Comparison of ENCODE assay signal across 14 mouse cellular contexts in the genomic region with DNA sequence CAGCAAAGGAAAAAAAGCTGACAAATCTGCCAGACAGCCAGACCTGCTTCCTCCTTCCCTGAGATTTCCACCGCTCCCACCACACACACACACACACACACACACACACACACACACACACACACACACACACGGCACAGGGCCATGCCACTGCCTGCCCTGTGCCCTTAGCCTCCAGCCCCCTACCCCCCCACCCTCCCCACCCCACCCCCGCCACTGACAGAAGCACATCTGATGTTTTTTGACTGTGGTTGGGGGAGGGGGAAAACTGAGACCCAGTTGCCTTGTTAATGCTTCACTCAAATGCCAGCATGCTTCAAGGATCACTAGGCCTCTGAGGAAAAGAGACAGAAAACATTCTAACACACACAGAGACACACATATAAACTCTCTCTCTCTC. TPM values are rescaled to one million over a fixed set of nuclear protein-coding genes. Genes with fewer than 3 reads are reported as not detected.
A peak's percentile ranks its signal among the peaks of the same experiment; 100 is the strongest.
DNase-seq lines count a peak whose midpoint lies in the region; ATAC-seq and TF ChIP-seq lines count a peak whose summit lies in the region.
"Had no signal": no experiment of that assay in that cellular context is flagged by ENCODE, and none has a peak within 500 bp of the region (broad histone marks: within the 10 kb centered on the region; RNA-seq: fewer than 3 reads in every experiment).

No protein-coding gene starts in this region.

- TF ChIP-seq EP300 in heart, adult 2 months (IDR thresholded peaks at IDR 0.05; ENCODE audit: insufficient read depth, low read depth, low read length), result no peak

- H3K36me3 ChIP-seq in heart, embryonic 12.5 days, result peaks cover 3% of the 10 kb centered on the region; the same call in 1 of the 2 replicates
- H3K36me3 ChIP-seq in heart, adult 2 months (ENCODE audit: control insufficient read depth, insufficient read depth, low read length), result no peaks in the 10 kb centered on the region
- H3K36me3 ChIP-seq in midbrain, embryonic 10.5 days, result no peaks in the 10 kb centered on the region
- H3K36me3 ChIP-seq in midbrain, embryonic 14.5 days (ENCODE audit: control insufficient read depth, insufficient read depth, low read length), result no peaks in the 10 kb centered on the region
- H3K36me3 ChIP-seq in embryonic facial prominence, embryonic 14.5 days (ENCODE audit: control insufficient read depth, insufficient read depth, low read length), result no peaks in the 10 kb centered on the region; the same call in 1 of the 2 replicates

- WGBS in heart, embryonic 12.5 days, result 25% methylated on average over 2 of the region's 3 CpGs
- WGBS in heart, adult 2 months, result 42% methylated on average over 1 of the region's 3 CpGs
- 56% methylated on average over 2 of the region's 3 CpGs for WGBS in midbrain, embryonic 10.5 days
- 28% methylated on average over 3 of the region's 3 CpGs for WGBS in midbrain, embryonic 14.5 days
- 0% methylated on average over 1 of the region's 3 CpGs for WGBS in embryonic facial prominence, embryonic 14.5 days

- no peak for DNase-seq in heart, adult 2 months
- DNase-seq in midbrain, embryonic 10.5 days (ENCODE audit: low spot score), result no peak
- no peak for DNase-seq in midbrain, embryonic 14.5 days
- no peak for DNase-seq in embryonic facial prominence, embryonic 14.5 days (ENCODE audit: low spot score)
- peak; percentile 64 to 73 for DNase-seq in kidney, postnatal 36 days
- DNase-seq in layer of hippocampus, postnatal 10 days (ENCODE audit: low spot score in 2 of 2), result no peak
- DNase-seq: adrenal gland, postnatal 25 days; cerebellum, postnatal 14 days; lung, adult 18-20 months had no signal

- H3K27ac ChIP-seq in heart, embryonic 12.5 days (ENCODE audit: poor library complexity, severe bottlenecking), result peak overlapping the region; percentile 54
- no peak overlapping the region for H3K27ac ChIP-seq in heart, adult 2 months
- H3K27ac ChIP-seq in midbrain, embryonic 10.5 days (replicated peaks), result peak overlapping the region; percentile 76
- no peak overlapping the region for H3K27ac ChIP-seq in midbrain, embryonic 14.5 days (replicated peaks; ENCODE audit: low read depth, low read length)
- 0 out of 2 replicates have a peak overlapping the region, but pooled peaks have one; percentile 33 for H3K27ac ChIP-seq in embryonic facial prominence, embryonic 14.5 days (replicated peaks; ENCODE audit: low read depth, low read length)
- H3K27ac ChIP-seq: hindbrain, embryonic 14.5 days; macrophage had no signal

- no peak for TF ChIP-seq CTCF in heart, adult 2 months (IDR thresholded peaks at IDR 0.05)

- H3K79me2 ChIP-seq in heart, adult 2 months (replicated peaks; ENCODE audit: control insufficient read depth, insufficient read depth, low read length), result no peaks in the 10 kb centered on the region

- TF ChIP-seq POLR2A in heart, adult 2 months (IDR thresholded peaks at IDR 0.05; ENCODE audit: insufficient read depth, low read depth, low read length), result no peak

- peak overlapping the region; percentile 51 for H3K9ac ChIP-seq in heart, embryonic 12.5 days
- no peak overlapping the region for H3K9ac ChIP-seq in heart, adult 2 months (ENCODE audit: low read depth, low read length)
- H3K9ac ChIP-seq in midbrain, embryonic 14.5 days (replicated peaks; ENCODE audit: low read length), result no peak overlapping the region
- no peak overlapping the region for H3K9ac ChIP-seq in embryonic facial prominence, embryonic 14.5 days (ENCODE audit: low read depth, low read length)
- H3K9ac ChIP-seq: hindbrain, embryonic 14.5 days had no signal

- no peaks in the 10 kb centered on the region for H3K9me3 ChIP-seq in heart, embryonic 12.5 days (replicated peaks)
- H3K9me3 ChIP-seq in midbrain, embryonic 10.5 days (replicated peaks), result no peaks in the 10 kb centered on the region
- H3K9me3 ChIP-seq in midbrain, embryonic 14.5 days (ENCODE audit: control insufficient read depth, low read length), result no peaks in the 10 kb centered on the region
- H3K9me3 ChIP-seq in embryonic facial prominence, embryonic 14.5 days (ENCODE audit: control insufficient read depth, low read length), result no peaks in the 10 kb centered on the region

- no peak overlapping the region for H3K4me2 ChIP-seq in heart, embryonic 12.5 days
- H3K4me2 ChIP-seq in midbrain, embryonic 14.5 days (ENCODE audit: low read length), result no peak overlapping the region
- no peak overlapping the region for H3K4me2 ChIP-seq in embryonic facial prominence, embryonic 14.5 days (ENCODE audit: low read depth, low read length)
- H3K4me2 ChIP-seq: hindbrain, embryonic 14.5 days had no signal

- intact Hi-C loops in heart, adult 2 months (cut with DNase I), result no loop called here

- H3K4me1 ChIP-seq in heart, embryonic 12.5 days (replicated peaks), result peaks cover 67% of the 10 kb centered on the region
- H3K4me1 ChIP-seq in heart, adult 2 months (ENCODE audit: control insufficient read depth, insufficient read depth, low read length), result peaks cover 14% of the 10 kb centered on the region
- peaks cover 41% of the 10 kb centered on the region for H3K4me1 ChIP-seq in midbrain, embryonic 10.5 days
- H3K4me1 ChIP-seq in midbrain, embryonic 14.5 days (ENCODE audit: control insufficient read depth, insufficient read depth, low read length), result peaks cover 14% of the 10 kb centered on the region; the same call in 1 of the 2 replicates
- peaks cover 49% of the 10 kb centered on the region for H3K4me1 ChIP-seq in embryonic facial prominence, embryonic 14.5 days (ENCODE audit: control insufficient read depth, insufficient read depth, low read length)

- H3K4me3 ChIP-seq in heart, embryonic 12.5 days, result no peak overlapping the region
- H3K4me3 ChIP-seq in heart, adult 2 months, result no peak overlapping the region
- H3K4me3 ChIP-seq in midbrain, embryonic 10.5 days, result no peak overlapping the region
- H3K4me3 ChIP-seq in midbrain, embryonic 14.5 days (replicated peaks; ENCODE audit: low read depth, low read length), result no peak overlapping the region
- H3K4me3 ChIP-seq in embryonic facial prominence, embryonic 14.5 days (ENCODE audit: low read depth, low read length), result no peak overlapping the region
- H3K4me3 ChIP-seq: myocyte had no signal

- ATAC-seq in heart, embryonic 12.5 days (ENCODE audit: insufficient number of reproducible peaks, low FRiP score), result no peak
- ATAC-seq in midbrain, embryonic 14.5 days (ENCODE audit: low FRiP score, low TSS enrichment), result no peak
- no peak for ATAC-seq in embryonic facial prominence, embryonic 14.5 days (ENCODE audit: low read depth)
- ATAC-seq in megakaryocyte, adult 5-6 weeks (ENCODE audit: poor library complexity, severe bottlenecking), result no peak

- H3K27me3 ChIP-seq in heart, embryonic 12.5 days (replicated peaks), result no peaks in the 10 kb centered on the region
- H3K27me3 ChIP-seq in heart, adult 2 months (ENCODE audit: control insufficient read depth, insufficient read depth, low read length), result no peaks in the 10 kb centered on the region
- no peaks in the 10 kb centered on the region for H3K27me3 ChIP-seq in midbrain, embryonic 10.5 days (ENCODE audit: low read depth, poor library complexity, severe bottlenecking)
- no peaks in the 10 kb centered on the region for H3K27me3 ChIP-seq in midbrain, embryonic 14.5 days (ENCODE audit: control insufficient read depth, insufficient read depth, low read length)
- no peaks in the 10 kb centered on the region for H3K27me3 ChIP-seq in embryonic facial prominence, embryonic 14.5 days (replicated peaks; ENCODE audit: control insufficient read depth, insufficient read depth, low read length)

RNA-seq across cellular contexts. Expression of gene Tspan9, which starts 30.8 kb away (rescaled TPM):
- polyA plus RNA-seq in heart, embryonic 12.5 days (2016; fragmentation: Nextera tagmentation; extraction: Ambion mirVana), result 172 and 183 TPM in 2 replicates
- total RNA-seq in heart, adult 2 months (2021), result 100 to 1,000 TPM in 1 of 2 experiments, 10 to 100 TPM in 1; 84.9 to 104 TPM
- 88.5 and 127 TPM in 2 replicates for polyA plus RNA-seq in heart, adult 2 months (2012; rRNA removed)
- polyA plus RNA-seq in midbrain, embryonic 10.5 days (2016; fragmentation: Nextera tagmentation; extraction: Ambion mirVana), result 48.0 and 52.6 TPM in 2 replicates
- 31.1 and 31.3 TPM in 2 replicates for polyA plus RNA-seq in midbrain, embryonic 14.5 days (2014; fragmentation: Nextera tagmentation; extraction: Ambion mirVana)
- 130 and 151 TPM in 2 replicates for polyA plus RNA-seq in embryonic facial prominence, embryonic 14.5 days (2014; fragmentation: Nextera tagmentation; extraction: Ambion mirVana)
- not detected in 2 replicates for total RNA-seq in megakaryocyte, adult 5-6 weeks (2015)
- total RNA-seq in megakaryocyte, adult 5-6 weeks (2017), result 0.26 and 1.3 TPM in 2 replicates
- 10 to 100 TPM; 79.8 to 84.6 TPM for total RNA-seq in layer of hippocampus, postnatal 10 days (2021)

Comparison
In these comparisons a context has a peak if more than half of its experiments do, and no peak if none do; other contexts are left out.
1. H3K27ac ChIP-seq: peak in heart, embryonic 12.5 days (single experiment), midbrain, embryonic 10.5 days (single experiment) and embryonic facial prominence, embryonic 14.5 days (single experiment); none in heart, adult 2 months (single experiment) and midbrain, embryonic 14.5 days (single experiment).
2. DNase-seq: peak in kidney, postnatal 36 days (2 of 2); none in heart, adult 2 months (0 of 2), midbrain, embryonic 10.5 days (single experiment), midbrain, embryonic 14.5 days (single experiment), embryonic facial prominence, embryonic 14.5 days (single experiment) and layer of hippocampus, postnatal 10 days (0 of 2).